Mouse (Mus musculus) gastrocnemius, postnatal 4 days (tissue): ENCODE data around the gene Nyx. TPM values are rescaled to one million over a fixed set of nuclear protein-coding genes. Genes with fewer than 3 reads are reported as not detected.

Source experiments
- DNase-seq, 2 experiments: peaks; one replicate each; pipeline ENCODE4 v3.0.0; 2021 to 2022; ENCODE audit warnings: low spot score in 2 of 2, mixed read lengths in 2 of 2
- total RNA-seq, 2 experiments: library from RNA; stranded (reverse); gene quantifications; 2 replicates each; pipeline ENCODE4 v1.2.3; 2021

Gene Nyx
- total RNA-seq, 2 experiments from 2014 or later: 0.08 to 0.17 TPM

GRCm38 (mm10) chrX:13490941-13491340 lies 25.0 kb downstream of the Nyx start:
- DNase-seq: no peak

GRCm38 (mm10) chrX:13492922-13493321 lies 27.0 kb downstream of the Nyx start:
- no peak for DNase-seq

DNA sequence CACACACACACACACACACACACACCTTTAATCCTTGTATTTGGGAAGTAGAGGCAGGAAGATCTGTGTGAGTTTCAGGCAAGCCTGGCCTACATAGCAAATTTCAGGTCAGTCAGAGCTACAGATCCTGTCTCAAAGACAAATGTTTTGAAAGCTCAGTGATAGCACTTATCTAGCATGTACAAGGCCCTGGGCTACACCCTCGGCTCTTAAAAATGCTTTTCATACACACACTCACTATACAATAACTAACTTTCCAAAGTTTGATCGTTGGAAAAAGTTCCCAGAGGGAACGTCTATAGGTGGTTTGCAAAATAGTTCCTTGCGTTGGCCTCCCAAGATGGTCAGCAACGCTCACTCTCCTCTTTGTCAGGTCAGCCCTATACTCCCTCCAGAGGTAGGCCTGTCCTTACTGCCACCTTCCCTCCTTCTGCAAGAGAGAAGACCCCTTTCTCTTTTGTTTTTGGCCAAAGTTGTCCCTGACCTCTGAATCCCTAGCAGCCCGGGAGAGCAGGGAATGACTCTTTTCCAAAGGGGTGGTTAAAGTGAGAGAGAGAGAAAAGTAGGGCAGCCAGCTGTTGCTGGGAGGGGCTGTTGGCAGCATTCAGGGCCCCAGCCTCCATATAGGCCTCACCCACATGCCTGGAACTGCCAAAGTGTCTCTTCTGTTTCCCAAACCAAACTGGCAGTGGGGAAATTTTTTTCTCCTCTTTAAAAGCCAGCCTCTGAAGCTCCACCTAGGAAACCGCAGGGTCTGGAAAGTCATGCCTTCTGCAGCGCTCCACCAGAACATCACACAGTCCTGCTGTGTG lies 29.2 kb downstream of the Nyx start:
- peak in 1 of 2 experiments; percentile 13 for DNase-seq

DNA sequence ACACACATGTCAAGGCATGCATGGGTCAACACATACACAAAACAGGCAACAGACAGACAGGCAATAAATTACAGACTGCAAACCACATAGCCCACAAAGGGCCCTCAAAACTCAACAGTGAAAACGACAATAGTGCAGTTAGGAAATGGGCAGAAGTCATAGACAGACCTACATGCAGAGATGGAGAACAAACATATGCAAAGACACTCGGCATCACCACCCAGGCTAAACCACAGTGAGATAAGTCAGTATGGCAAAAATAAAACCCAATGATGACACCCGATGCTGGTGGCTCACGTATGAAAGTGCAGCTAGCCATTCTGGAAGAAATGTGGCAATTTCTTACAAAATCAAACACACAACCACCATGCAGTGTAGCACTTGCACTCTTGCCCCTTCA lies 34.4 kb downstream of the Nyx start:
- no peak for DNase-seq

- DNase-seq: no peak
Measured at GRCm38 (mm10) chrX:13502862-13503375, 37.0 kb downstream of the Nyx start.

DNA sequence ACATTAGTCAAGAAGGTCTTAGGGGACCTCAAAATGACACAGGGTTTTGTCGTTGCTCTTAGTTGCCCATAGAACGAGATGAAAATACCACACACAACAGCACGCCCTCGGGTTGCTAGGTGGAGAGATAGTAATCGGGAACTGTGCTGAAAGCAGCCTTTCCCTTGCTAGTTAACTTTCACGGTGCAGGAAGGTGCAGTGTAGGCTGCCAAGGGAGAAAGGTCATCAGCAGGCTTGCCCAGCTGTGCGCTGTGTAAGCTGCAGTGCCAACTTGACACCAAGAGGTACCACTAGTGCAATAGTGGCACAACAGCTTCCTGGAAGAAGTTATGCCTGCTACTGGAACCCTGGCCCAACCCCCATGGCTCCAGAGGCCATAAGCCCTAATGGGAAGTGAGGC lies 38.5 kb downstream of the Nyx start:
- DNase-seq: no peak

GRCm38 (mm10) chrX:13506376-13506775 lies 40.5 kb downstream of the Nyx start:
- DNase-seq: no peak

DNA sequence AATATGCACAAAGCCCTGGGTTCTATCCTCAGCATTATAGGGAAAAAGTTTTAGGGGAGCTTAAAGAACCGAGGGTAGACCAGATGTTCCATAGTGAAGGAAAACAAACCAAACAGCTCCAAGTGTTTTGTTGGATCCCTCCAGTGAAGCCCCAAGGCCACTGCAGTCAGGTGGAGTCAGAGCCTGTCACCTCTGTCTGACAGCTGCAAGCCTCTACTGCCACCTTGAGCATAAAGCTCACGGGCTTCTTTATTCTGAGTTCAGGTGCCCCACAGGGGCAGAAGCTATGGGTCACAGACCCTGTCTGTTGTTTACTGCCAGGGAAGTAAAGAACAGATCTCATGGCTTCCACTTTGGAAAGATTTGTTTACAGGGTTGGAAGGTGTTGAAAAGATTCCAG lies 47.2 kb downstream of the Nyx start:
- no peak for DNase-seq

DNA sequence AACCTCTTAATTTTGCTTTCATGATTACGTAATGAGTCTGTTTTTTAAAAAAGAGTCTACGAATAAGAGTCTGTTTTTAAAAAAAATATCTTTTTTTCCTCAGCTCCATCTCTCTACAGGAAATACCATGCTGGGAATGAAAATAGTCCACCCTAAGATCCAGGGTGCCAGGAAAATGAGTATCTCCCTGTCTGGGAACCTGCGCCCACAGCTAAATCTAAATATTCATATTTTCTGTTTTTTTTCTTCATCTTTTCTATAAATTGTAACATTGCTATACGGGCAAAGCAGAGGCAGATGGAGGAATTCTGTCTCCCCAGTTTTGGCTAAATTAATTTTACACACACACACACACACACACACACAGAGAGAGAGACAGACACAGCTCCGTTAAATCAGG lies 48.0 kb downstream of the Nyx start:
- DNase-seq: no peak

DNA sequence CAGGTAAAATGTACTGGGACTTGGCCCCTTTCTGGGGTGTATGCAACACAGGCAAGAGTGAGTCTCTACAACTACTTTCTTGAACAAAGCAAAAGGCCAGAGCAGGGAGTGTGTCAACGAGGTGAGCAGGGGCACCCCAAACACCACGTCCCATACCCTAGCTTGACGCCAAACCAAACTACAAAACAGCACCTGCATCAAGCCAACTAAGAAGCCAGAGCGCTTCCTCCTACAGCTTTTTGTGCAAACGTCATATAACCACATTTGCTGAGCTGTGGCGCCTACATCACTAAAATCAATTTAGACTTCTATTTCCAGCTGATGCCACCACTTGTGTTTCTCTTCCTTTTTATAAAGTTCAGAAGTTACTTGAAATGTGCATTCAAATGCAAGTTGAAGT lies 50.5 kb downstream of the Nyx start:
- no peak for DNase-seq

DNA sequence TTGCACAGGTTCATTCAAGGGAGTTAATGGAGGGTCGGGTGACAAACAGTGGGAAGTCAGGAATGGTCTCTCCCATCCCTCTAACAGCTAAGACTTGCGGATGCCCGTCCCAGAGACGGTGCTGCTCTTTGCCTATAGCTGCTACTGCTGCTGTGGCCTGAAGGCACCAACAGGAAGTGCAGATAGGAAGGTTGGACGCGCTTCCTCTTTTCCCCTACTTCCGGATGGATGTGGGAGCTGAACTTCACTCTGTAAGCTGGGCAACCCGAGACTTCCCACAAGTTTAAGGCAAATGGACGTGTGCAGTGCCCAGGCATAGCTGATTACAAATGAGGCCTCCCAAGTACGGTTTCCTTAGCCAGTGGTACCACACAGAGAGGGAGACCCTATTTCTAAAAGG lies 52.1 kb downstream of the Nyx start:
- no peak for DNase-seq

- DNase-seq: no peak
Measured at GRCm38 (mm10) chrX:13518781-13519407, 53.0 kb downstream of the Nyx start.

GRCm38 (mm10) chrX:13519408-13519783 lies 53.5 kb downstream of the Nyx start:
- no peak for DNase-seq

GRCm38 (mm10) chrX:13520566-13520965 lies 54.7 kb downstream of the Nyx start:
- DNase-seq: no peak

GRCm38 (mm10) chrX:13521288-13521687 lies 55.4 kb downstream of the Nyx start:
- no peak for DNase-seq

Other genes starting within 250 kb of the Nyx start
- 100 to 1,000 TPM; 126 to 144 TPM for gene Ddx3x, start 185.1 kb upstream of the Nyx start, total RNA-seq
- 1 to 10 TPM; 2.9 to 4.4 TPM for gene Gpr34, start 166.0 kb downstream of the Nyx start, total RNA-seq
- gene Gpr82, start 195.3 kb downstream of the Nyx start, total RNA-seq: not detected